Mouse (Mus musculus) C2C12 (cell line): ENCODE measurements at regions not wholly inside any gene's neighbourhood (a gene's known extent, or its start where the extent isn't known, plus 50 kb on each side); places are given as distances from the start of the nearest gene placed in this dataset.

Experiments
- H3K27me3 ChIP-seq: one replicate; pipeline ENCODE4 v1.6.1; 2011; ENCODE audit not compliant: control insufficient read depth, insufficient read depth, insufficient read length
- H3K36me3 ChIP-seq: one replicate; pipeline ENCODE4 v1.6.1; 2011; ENCODE audit not compliant: control insufficient read depth, insufficient read depth
- H3K4me3 ChIP-seq: one replicate; pipeline ENCODE4 v1.5.1; 2011; ENCODE audit warnings: mild to moderate bottlenecking, control low read depth; ENCODE audit not compliant: poor library complexity, insufficient read depth, severe bottlenecking
- H3K79me2 ChIP-seq: one replicate; pipeline ENCODE4 v1.6.1; 2011; ENCODE audit not compliant: control insufficient read depth, insufficient read depth
- H3K79me3 ChIP-seq: one replicate; pipeline ENCODE4 v1.6.1; 2011; ENCODE audit warnings: low read depth, control low read depth
- H3ac ChIP-seq: one replicate; pipeline ENCODE3; 2011; ENCODE audit warnings: low read depth; ENCODE audit not compliant: control insufficient read depth, insufficient read length
- CEBPB ChIP-seq: IDR thresholded peaks from one replicate; pipeline ENCODE4 v1.6.1; 2011; ENCODE audit warnings: low read depth, mild to moderate bottlenecking, control low read depth, moderate library complexity
- CTCF ChIP-seq: IDR thresholded peaks from one replicate; pipeline ENCODE4 v1.5.1; 2011; ENCODE audit not compliant: control insufficient read depth, insufficient read depth, insufficient read length
- FOSL1 ChIP-seq: IDR thresholded peaks from one replicate; pipeline ENCODE4 v1.8.0; 2011; ENCODE audit warnings: mild to moderate bottlenecking, low read length; ENCODE audit not compliant: poor library complexity, insufficient read depth, severe bottlenecking
- MAX ChIP-seq: IDR thresholded peaks from one replicate; pipeline ENCODE4 v1.6.1; 2011; ENCODE audit warnings: mild to moderate bottlenecking, control low read depth
- MYOD1 ChIP-seq: IDR thresholded peaks from one replicate; pipeline ENCODE4 v1.6.1; 2011; ENCODE audit warnings: low read depth; ENCODE audit not compliant: control insufficient read depth, insufficient read length
- MYOG ChIP-seq: IDR thresholded peaks from one replicate; pipeline ENCODE4 v1.6.1; 2011; ENCODE audit not compliant: control insufficient read depth, insufficient read length; ENCODE audit errors: extremely low read depth
- USF1 ChIP-seq: IDR thresholded peaks from one replicate; pipeline ENCODE4 v1.6.1; 2011; ENCODE audit warnings: low read depth, mild to moderate bottlenecking, control low read depth, moderate library complexity

DNA sequence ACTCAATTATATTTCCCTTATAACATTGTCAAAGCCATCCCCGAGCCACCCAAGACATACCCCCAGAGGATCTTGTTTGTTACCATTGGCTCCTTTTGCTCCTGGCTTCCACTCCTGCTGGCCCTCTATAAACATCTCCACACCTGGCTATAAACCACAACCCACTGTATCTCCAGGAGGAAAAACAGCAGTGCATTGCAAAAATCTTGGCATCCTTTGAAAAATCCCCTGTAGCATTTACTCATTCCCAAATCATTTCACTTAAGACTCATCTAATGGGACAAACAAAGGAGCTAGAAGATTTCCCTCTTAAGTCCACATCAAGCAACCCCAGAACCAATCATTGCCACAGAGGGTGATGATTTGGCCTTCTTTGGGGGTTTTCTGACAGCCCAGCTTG, 142.6 kb downstream of the Sox9 start:
- Histone ChIP-seq H3K4me3 (no peak overlapping the region), H3K79me3 (no peaks in the 10 kb centered on the region), H3K79me2 (no peaks in the 10 kb centered on the region), H3K27me3 (no peaks in the 10 kb centered on the region), H3K36me3 (no peaks in the 10 kb centered on the region), H3ac (no peak overlapping the region)
- no peak for TF ChIP-seq USF1
- no peak for TF ChIP-seq MYOD1
- no peak for TF ChIP-seq FOSL1
- no peak for TF ChIP-seq CEBPB
- TF ChIP-seq MYOG: no peak

DNA sequence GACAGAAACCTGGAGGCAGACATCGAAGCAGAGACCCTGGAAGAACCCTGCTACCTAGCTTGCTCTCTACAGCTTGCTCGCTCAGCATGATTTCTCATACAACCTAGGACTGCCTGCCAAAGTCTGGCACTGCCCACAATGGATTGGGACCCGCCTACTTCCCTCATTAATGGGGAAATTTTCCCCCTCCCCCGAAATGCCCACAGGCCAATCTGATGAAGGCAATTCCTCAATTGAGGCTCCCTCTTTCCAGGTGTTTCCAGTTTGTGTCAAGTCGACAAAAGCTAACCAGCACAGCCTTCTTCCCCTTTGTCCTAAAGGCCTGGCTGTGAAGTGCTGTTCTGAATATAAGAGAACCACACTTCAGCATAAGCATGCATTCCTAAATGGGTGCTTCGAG, 143.1 kb downstream of the Sox9 start:
- no peaks in the 10 kb centered on the region for H3K79me2 ChIP-seq
- H3K4me3 ChIP-seq: no peak overlapping the region
- TF ChIP-seq USF1 (no peak), CTCF (no peak), MYOD1 (no peak), MAX (no peak), MYOG (no peak), CEBPB (no peak), FOSL1 (no peak)
- H3K36me3 ChIP-seq: no peaks in the 10 kb centered on the region
- H3K79me3 ChIP-seq: no peaks in the 10 kb centered on the region
- no peaks in the 10 kb centered on the region for H3K27me3 ChIP-seq
- H3ac ChIP-seq: no peak overlapping the region

DNA sequence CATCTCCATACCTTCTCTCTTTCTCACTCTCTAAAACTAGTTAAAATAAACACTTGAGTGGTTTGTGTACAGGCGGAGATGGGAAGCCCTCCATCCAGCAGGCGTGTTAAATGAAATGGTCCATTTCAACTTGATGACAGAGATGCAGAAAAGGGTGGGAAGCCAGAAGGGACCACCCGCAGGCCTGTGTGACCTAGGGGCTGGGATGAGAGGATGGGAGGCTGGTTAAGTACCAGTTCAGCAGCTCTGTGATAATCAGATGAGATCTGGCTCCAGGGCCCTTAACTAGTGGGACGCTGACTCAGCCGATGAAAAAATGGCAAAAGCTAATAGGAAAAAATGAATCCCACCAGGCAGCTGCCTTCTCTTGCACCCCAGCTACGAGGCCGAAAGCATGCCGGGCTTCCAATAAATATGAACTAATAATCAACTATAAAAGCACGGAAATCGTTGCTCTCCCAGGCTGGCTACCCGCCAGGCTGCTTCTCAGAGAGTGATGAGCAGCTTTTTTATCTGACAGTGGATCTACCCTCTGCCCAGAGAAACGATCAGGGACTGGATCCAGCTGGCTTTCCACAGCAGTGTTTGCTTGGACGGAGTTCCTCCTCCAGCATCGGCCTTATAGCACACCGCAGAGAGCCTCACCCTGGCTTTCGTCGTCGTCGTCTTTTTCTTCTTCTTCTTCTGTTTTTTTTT, 144.5 kb downstream of the Sox9 start:
- TF ChIP-seq USF1 (no peak), CTCF (no peak), MAX (no peak)
- no peaks in the 10 kb centered on the region for H3K36me3 ChIP-seq
- H3K4me3 ChIP-seq: no peak overlapping the region
- no peaks in the 10 kb centered on the region for H3K27me3 ChIP-seq
- H3K79me3 ChIP-seq: no peaks in the 10 kb centered on the region
- no peak overlapping the region for H3ac ChIP-seq
- no peaks in the 10 kb centered on the region for H3K79me2 ChIP-seq

DNA sequence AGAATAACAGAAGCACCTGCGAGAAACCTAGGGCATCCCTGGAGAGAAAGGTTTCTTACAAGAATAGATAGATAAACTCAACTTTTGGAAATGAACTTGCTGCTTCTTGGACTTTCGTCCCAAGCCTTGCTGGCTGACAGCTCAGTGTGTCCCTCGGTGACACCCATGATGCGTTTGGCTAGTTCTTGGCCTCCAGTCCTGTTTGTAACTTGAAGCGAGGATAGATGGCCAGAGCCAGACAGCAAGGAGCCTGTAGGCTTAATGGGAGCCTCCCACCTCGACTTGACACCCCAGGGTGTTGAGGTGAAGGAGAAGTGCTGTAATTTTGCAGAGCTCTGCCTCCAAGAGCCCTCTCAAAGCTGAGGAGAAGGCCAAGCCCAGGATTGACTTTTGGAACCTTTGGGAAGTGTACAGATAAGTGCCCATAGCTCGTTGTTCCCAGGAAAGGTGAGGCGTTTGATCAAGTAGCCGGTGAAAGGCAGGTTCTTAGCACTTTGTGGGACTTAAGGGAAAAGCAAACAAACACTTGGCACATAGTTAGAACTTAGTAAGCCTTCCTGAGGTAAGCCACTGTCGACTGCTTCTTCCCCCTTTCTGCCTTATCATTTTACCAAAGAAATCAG, 148.3 kb downstream of the Sox9 start:
- H3ac ChIP-seq: no peak overlapping the region
- H3K79me3 ChIP-seq: no peaks in the 10 kb centered on the region
- TF ChIP-seq CTCF (no peak), MYOD1 (no peak), FOSL1 (no peak), CEBPB (no peak), MAX (no peak), MYOG (no peak), USF1 (no peak)
- no peaks in the 10 kb centered on the region for H3K27me3 ChIP-seq
- no peaks in the 10 kb centered on the region for H3K79me2 ChIP-seq
- no peaks in the 10 kb centered on the region for H3K36me3 ChIP-seq
- H3K4me3 ChIP-seq: no peak overlapping the region

DNA sequence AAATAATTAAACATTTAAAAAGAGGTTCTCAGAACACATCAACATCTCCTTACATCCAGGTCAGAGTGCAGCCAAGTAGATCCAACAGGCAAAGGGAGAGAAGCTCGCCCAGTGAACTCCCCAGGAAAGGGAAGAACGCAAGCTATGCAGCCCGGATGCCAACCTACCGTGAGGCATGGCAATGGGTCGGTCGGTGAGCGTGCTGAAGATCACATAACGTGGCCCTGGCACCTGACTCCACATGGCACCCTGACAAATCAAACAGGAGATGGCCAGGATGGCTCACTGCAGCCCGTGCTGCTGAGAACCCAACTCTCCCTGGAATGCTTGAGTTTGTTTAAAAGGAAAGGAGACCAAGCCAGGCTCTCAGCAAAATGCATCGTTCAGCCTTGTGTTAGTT, 156.0 kb downstream of the Sox9 start:
- no peak for TF ChIP-seq USF1
- TF ChIP-seq CEBPB: no peak
- TF ChIP-seq MYOG: no peak
- no peak for TF ChIP-seq MAX
- TF ChIP-seq MYOD1: no peak
- no peak for TF ChIP-seq CTCF
- no peak for TF ChIP-seq FOSL1
- H3K27me3 ChIP-seq: no peaks in the 10 kb centered on the region
- no peaks in the 10 kb centered on the region for H3K79me2 ChIP-seq
- no peaks in the 10 kb centered on the region for H3K36me3 ChIP-seq
- H3K4me3 ChIP-seq: no peak overlapping the region
- no peaks in the 10 kb centered on the region for H3K79me3 ChIP-seq
- no peak overlapping the region for H3ac ChIP-seq

DNA sequence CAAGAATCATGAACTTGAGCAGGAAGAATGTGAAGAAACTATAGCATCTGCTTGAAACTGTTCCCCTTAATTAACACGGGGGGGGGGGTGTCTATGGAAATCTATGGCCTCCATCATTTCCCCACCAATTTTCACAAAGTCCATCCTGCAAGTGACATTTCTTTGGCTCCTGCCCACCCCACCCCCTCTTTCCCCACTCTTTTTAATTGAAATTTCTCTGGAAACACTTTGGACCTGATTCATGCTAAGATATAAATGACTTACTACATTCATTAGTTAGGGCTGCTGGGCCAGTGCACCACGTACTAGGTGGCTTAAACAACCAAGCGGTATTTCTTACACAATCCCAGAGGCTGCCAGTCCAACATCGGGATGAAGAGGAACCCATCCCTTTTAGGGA, 169.4 kb downstream of the Sox9 start:
- Histone ChIP-seq H3ac (no peak overlapping the region), H3K79me3 (no peaks in the 10 kb centered on the region), H3K36me3 (no peaks in the 10 kb centered on the region), H3K79me2 (no peaks in the 10 kb centered on the region), H3K27me3 (no peaks in the 10 kb centered on the region), H3K4me3 (no peak overlapping the region)
- no peak for TF ChIP-seq CEBPB
- no peak for TF ChIP-seq MYOG
